Mouse (Mus musculus) layer of hippocampus, adult 9-11 months (tissue): Measurements from ENCODE around the gene Ssxb8.
"Not testable (repeated sequence)": the region's sequence is repeated elsewhere in the genome, so short reads cannot be mapped to it uniquely, and the experiment has no call there.

Source experiments
- DNase-seq: peaks from one replicate; pipeline ENCODE4 v3.0.0; 2022

The Ssxb8 gene

DNA sequence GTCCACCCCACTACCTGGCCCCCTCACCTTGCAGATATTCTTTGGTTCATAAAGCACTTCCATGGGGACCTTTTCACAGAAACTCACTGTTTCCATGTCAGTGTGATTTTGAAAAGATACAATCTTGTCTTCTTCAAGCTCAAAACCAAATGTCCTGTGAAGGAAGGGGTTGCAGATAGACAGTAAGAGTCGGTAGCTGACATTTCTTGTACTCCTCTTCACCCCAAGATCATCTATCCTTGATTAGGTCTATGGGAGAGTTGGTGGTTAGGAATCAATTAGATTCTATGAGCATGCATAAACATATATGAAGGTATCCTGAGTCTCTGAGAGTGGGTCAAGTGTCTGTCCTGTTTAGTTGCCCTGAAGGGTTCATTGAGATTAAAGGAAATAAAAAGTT is at the start of gene Ssxb8:
Ssxb8 (minus strand) TSS at position 101 of the 400 bp plus-strand sequence.
- not testable (repeated sequence) for DNase-seq

DNA sequence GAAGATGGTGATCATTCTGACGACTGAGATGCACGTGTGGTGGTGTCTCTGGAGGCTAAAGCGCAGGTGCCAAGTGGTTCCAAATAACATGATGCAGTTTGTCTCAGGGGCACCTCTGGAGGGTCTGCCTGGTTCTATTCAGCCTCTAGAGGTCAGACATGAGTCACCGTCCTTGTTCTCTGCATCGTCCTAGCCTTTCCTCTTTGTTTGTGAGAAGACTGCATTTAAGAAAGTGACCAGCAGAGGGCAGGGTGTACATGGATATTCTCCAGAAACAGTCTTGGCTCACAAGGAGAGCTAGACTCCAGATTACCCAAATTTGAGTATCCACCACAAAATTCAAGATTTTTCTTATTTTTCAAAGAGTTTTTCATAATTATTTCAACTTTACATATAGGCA is 42.3 kb upstream of the Ssxb8 start:
- DNase-seq, result peak; percentile 17

DNA sequence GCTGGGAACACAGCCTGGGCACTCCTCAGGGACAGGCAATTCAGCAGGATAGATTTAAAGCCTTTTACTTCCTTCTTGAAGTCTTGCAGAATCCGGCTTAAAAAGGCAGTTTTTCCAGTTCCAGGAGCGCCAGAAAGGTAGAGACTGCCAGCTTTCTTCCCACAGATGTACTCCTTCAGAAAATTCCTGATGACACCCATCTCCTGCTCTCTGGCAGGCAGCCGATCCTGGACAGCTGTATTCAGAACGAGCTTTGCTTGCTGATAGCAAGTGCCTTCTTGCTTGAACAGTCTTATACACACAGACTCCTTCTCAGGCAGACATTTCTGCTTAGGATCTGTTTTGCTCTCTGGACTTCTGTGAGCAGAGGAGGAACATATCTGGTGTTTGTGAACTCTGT is 27.6 kb downstream of the Ssxb8 start:
- DNase-seq, result no peak
